Mouse (Mus musculus) cortical plate, adult 2 months (tissue): ENCODE data around the gene Hsd17b14.

ENCODE experiments used
- CTCF ChIP-seq: fragments of 200-500 bp; IDR thresholded peaks from 2 replicates; pipeline ENCODE4 v1.5.1; 2011; ENCODE audit warnings: mild to moderate bottlenecking, control low read depth, low read length; ENCODE audit not compliant: insufficient read depth; ENCODE audit errors: extremely low read depth
- POLR2A ChIP-seq: fragments of 200-500 bp; IDR thresholded peaks from 2 replicates; pipeline ENCODE4 v1.6.1; 2011; ENCODE audit warnings: mild to moderate bottlenecking, low read length, control low read depth; ENCODE audit not compliant: insufficient read depth; ENCODE audit errors: extremely low read depth

DNA sequence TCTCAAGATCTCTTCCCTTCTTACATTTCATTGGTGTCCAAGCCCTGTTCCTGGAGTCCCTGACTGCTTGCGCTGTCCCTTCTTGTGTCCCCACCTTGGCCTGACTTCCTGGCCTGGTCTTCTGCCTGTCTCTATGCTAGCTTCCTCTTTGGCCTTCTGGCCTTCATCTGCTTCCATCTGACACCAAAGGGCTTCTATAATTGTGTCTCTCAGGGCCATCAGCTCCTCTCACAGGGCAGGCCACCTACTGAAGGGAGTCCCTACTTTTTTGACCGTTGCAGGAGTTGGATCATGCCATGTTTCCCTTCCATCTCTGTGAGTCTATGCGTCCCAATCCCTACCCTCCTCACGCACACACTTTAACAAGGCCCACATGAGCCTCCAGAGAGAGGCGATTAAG is 35.2 kb downstream of the Hsd17b14 start:
- no peak for TF ChIP-seq CTCF
- TF ChIP-seq POLR2A: no peak
